Mouse (Mus musculus): ENCODE results near the gene Sel1l.

DNA sequence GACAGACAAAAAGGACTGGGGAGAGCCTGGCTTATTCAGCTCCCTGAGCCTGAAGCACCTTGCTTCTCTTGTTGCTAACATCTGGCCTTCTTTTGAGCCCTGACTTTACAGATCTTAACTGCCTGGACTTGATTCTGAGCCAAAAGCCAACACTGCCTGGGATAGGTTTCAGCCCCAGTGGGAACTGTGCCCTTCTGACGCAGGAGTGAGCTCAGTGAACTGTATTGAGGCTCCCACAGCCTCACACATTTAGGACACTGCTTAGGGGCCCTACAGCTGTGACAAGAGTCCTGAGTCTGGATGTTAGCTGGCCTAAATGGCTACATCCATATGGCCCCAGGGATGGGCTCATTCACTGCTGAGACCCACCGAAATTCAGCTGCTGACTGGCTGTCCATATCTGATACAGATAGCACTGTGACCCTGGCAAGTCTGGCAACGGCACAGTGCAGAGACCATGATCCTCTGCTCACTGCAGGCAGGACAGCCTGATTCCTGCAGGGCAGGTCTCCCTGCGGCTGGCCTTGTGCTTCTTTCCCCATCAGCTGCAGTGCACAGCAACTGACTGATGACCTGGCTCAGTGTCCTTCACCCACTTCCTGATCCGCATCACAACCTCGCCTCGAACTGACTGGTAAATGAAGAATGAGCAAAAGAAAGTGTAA is 11.4 kb downstream of the Sel1l start:
- no peak for TF ChIP-seq GATA1 (IDR thresholded peaks at IDR 0.05; ENCODE audit: borderline replicate concordance, low read length)
- no peak for TF ChIP-seq FLI1 (IDR thresholded peaks at IDR 0.05; ENCODE audit: low read length)
